Mouse (Mus musculus): Measurements from ENCODE around the gene Enpp6. TPM values are rescaled to one million over a fixed set of nuclear protein-coding genes. Genes with fewer than 3 reads are reported as not detected.
A peak's percentile ranks its signal among the peaks of the same experiment; 100 is the strongest.

Gene Enpp6
- polyA plus RNA-seq, 1 experiment from 2014 or later = not detected

DNA sequence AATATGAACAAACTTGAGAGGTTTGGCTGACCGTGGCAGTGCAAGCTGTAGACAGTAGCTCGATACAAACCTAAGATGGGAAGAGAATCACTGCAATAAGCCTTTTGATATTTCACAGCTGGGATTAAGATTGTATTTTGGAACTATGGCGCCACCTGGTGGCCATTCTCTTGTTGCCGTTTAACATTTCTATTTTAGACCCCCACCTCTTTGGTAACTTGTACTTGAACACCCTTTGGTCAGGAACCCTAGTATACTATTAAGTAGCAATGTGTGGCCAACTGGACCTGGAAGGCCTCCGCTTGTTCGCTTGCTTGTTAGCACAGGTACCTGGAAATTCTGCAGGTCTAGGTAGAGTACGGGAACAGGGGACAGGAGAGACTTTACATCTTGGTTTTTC, 33.2 kb upstream of the Enpp6 start:
- Histone ChIP-seq H3K27me3 (ENCODE audit: control insufficient read depth, insufficient read depth, low read length) (no peaks in the 10 kb centered on the region), H3K4me2 (ENCODE audit: low read length) (no peak overlapping the region), H3K4me1 (ENCODE audit: control insufficient read depth, insufficient read depth, low read length) (no peaks in the 10 kb centered on the region), H3K4me3 (replicated peaks; ENCODE audit: low read depth, low read length) (no peak overlapping the region), H3K27ac (replicated peaks; ENCODE audit: low read depth, low read length) (no peak overlapping the region), H3K9ac (replicated peaks; ENCODE audit: low read length) (no peak overlapping the region), H3K9me3 (ENCODE audit: control insufficient read depth, low read length) (no peaks in the 10 kb centered on the region), H3K36me3 (ENCODE audit: control insufficient read depth, insufficient read depth, low read length) (no peaks in the 10 kb centered on the region)
- ATAC-seq (ENCODE audit: low FRiP score, low TSS enrichment) = no peak
- peak; percentile 93 for DNase-seq
- WGBS = 20% methylated on average over 7 of the region's 7 CpGs

DNA sequence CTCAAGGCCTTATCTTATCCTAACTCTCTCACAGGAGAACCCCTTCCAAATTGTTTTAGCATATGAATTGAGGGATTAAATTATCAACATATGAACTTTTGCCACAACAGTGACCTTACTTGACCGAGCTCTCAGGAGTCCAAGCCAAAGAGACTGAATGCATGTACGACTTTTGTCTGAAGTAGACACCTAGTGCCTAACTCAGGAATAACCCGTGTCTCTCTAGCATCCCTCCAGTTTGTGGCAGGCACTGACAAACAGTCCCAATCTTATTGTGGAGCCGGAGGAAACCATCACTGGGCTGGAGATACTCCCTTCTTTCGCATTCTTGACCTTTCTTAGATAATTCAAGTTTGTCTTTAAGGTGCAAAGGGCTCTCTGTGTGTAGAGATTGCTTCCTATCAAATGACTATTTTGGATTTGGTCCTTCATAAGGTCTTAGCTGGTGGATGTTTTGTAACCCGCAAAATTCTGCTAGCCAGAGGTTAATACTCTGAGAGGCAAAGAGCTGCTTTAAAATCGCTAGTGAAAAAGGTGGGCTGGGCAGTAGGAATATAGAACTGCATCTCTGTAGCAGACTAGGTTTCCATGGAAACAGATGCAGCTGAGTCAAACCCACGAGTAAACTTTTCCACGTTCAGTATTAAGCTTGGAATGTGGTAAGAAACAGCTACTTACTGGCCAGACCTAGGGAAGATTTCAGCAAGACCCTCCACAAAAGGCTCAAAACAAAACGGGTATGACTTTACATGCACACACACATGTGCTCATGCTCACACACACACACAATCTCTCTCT, 23.9 kb upstream of the Enpp6 start:
- 44% methylated on average over 10 of the region's 10 CpGs for WGBS
- no peak overlapping the region for H3K9ac ChIP-seq (replicated peaks; ENCODE audit: low read length)
- no peak overlapping the region for H3K27ac ChIP-seq (replicated peaks; ENCODE audit: low read depth, low read length)
- H3K4me1 ChIP-seq (ENCODE audit: control insufficient read depth, insufficient read depth, low read length) = no peaks in the 10 kb centered on the region; the same call in 1 of the 2 replicates
- DNase-seq (peak; percentile 55), ATAC-seq (ENCODE audit: low FRiP score, low TSS enrichment) (no peak)
- no peak overlapping the region for H3K4me3 ChIP-seq (replicated peaks; ENCODE audit: low read depth, low read length)
- no peaks in the 10 kb centered on the region for H3K9me3 ChIP-seq (ENCODE audit: control insufficient read depth, low read length)
- H3K4me2 ChIP-seq (ENCODE audit: low read length) = no peak overlapping the region
- H3K36me3 ChIP-seq (ENCODE audit: control insufficient read depth, insufficient read depth, low read length) = no peaks in the 10 kb centered on the region
- H3K27me3 ChIP-seq (ENCODE audit: control insufficient read depth, insufficient read depth, low read length) = no peaks in the 10 kb centered on the region

DNA sequence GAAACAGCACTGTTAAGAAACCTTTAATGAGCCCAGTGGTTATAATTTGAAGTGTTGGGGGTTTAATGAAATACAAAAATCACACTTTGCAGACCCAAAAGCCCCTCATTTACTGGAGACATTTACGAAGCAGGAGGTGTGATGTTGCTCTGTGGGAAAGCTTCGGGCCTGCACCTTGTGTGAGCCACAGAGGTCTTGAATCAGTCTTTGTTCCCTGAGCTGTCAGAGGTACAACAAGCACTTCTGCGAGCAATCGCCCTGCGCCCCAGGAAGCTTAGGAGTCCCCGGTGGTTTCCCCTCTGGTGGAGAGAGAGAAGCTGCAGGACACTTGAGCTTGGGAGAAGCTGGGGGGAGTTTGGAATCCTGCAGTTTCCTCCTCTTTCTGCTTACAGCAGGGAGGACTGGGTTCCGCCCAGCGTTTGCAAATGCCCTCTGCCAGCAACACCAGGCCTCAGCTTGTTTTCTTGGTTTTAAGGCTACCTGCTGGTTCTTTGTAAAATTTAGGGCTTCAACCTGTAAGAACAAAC, 23.0 kb upstream of the Enpp6 start:
- H3K4me2 ChIP-seq (ENCODE audit: low read length) = no peak overlapping the region
- H3K36me3 ChIP-seq (ENCODE audit: control insufficient read depth, insufficient read depth, low read length) = no peaks in the 10 kb centered on the region
- no peak overlapping the region for H3K27ac ChIP-seq (replicated peaks; ENCODE audit: low read depth, low read length)
- no peak overlapping the region for H3K4me3 ChIP-seq (replicated peaks; ENCODE audit: low read depth, low read length)
- no peaks in the 10 kb centered on the region for H3K27me3 ChIP-seq (ENCODE audit: control insufficient read depth, insufficient read depth, low read length)
- no peaks in the 10 kb centered on the region; the same call in 1 of the 2 replicates for H3K4me1 ChIP-seq (ENCODE audit: control insufficient read depth, insufficient read depth, low read length)
- H3K9me3 ChIP-seq (ENCODE audit: control insufficient read depth, low read length) = no peaks in the 10 kb centered on the region
- no peak overlapping the region for H3K9ac ChIP-seq (replicated peaks; ENCODE audit: low read length)
- 34% methylated on average over 8 of the region's 8 CpGs for WGBS
- ATAC-seq (ENCODE audit: low FRiP score, low TSS enrichment) (no peak), DNase-seq (no peak)

DNA sequence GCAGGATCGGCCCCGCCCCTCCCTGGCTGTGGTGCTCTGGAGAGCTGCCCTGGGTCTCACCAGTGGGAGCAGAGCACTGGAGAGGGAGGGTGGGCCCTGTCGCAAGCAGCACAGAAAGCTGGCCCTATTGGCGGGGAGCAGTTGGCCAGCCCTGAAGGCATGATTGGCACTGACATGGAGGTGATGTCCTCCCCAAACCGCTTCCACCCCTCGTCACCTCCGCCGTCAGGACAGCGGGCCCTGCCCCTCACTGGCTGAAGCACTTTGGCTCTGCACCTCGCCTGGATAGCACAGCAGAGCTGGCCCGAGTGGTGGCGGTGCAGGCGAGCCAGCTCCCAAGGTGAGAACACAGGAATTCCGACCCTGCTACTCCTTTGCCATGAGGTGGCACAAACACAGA, 20.9 kb upstream of the Enpp6 start:
- H3K4me3 ChIP-seq (replicated peaks; ENCODE audit: low read depth, low read length) = no peak overlapping the region
- H3K27me3 ChIP-seq (ENCODE audit: control insufficient read depth, insufficient read depth, low read length) = no peaks in the 10 kb centered on the region
- no peak overlapping the region for H3K4me2 ChIP-seq (ENCODE audit: low read length)
- H3K4me1 ChIP-seq (ENCODE audit: control insufficient read depth, insufficient read depth, low read length) = no peaks in the 10 kb centered on the region; the same call in 1 of the 2 replicates
- no peak overlapping the region for H3K9ac ChIP-seq (replicated peaks; ENCODE audit: low read length)
- DNase-seq (no peak), ATAC-seq (ENCODE audit: low FRiP score, low TSS enrichment) (no peak; the same call in 1 of the 2 replicates)
- H3K36me3 ChIP-seq (ENCODE audit: control insufficient read depth, insufficient read depth, low read length) = no peaks in the 10 kb centered on the region
- WGBS = 62% methylated on average over 14 of the region's 14 CpGs
- no peak overlapping the region for H3K27ac ChIP-seq (replicated peaks; ENCODE audit: low read depth, low read length)
- H3K9me3 ChIP-seq (ENCODE audit: control insufficient read depth, low read length) = no peaks in the 10 kb centered on the region

DNA sequence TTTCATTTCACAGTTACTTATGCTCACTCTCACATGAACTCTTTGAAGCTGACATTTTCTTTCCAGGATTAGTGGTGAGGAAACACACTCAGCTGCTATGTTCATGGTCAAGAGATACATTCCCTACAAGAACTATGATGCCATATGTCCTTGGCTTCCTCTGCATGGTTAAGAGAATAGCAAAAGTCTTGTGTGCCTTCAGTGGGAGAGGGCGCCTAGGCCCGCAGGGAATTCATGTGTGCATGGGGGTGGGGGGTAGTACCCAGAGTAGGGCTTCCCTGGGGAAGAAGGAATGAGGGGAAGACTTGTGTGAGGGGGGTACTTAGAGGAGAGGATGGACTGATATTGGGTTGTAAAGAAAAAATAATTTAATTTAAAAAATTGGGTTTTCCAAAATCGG, 18.0 kb upstream of the Enpp6 start:
- WGBS = 93% methylated on average over 3 of the region's 3 CpGs

GRCm38 (mm10) chr8:46969386-46969785, 17.3 kb upstream of the Enpp6 start:
- Histone ChIP-seq H3K4me2 (ENCODE audit: low read length) (no peak overlapping the region), H3K27me3 (ENCODE audit: control insufficient read depth, insufficient read depth, low read length) (no peaks in the 10 kb centered on the region), H3K36me3 (ENCODE audit: control insufficient read depth, insufficient read depth, low read length) (no peaks in the 10 kb centered on the region), H3K27ac (replicated peaks; ENCODE audit: low read depth, low read length) (no peak overlapping the region), H3K9me3 (ENCODE audit: control insufficient read depth, low read length) (no peaks in the 10 kb centered on the region; the same call in 1 of the 2 replicates), H3K9ac (replicated peaks; ENCODE audit: low read length) (no peak overlapping the region), H3K4me3 (replicated peaks; ENCODE audit: low read depth, low read length) (no peak overlapping the region), H3K4me1 (ENCODE audit: control insufficient read depth, insufficient read depth, low read length) (no peaks in the 10 kb centered on the region; the same call in 1 of the 2 replicates)
- WGBS = 72% methylated on average over 2 of the region's 2 CpGs
- DNase-seq (peak; percentile 23), ATAC-seq (ENCODE audit: low FRiP score, low TSS enrichment) (no peak)

More for the DNA sequence above, 18.0 kb upstream of the Enpp6 start:
- Histone ChIP-seq H3K4me1 (ENCODE audit: control insufficient read depth, insufficient read depth, low read length) (no peaks in the 10 kb centered on the region; the same call in 1 of the 2 replicates), H3K4me2 (ENCODE audit: low read length) (no peak overlapping the region), H3K9me3 (ENCODE audit: control insufficient read depth, low read length) (no peaks in the 10 kb centered on the region; the same call in 1 of the 2 replicates), H3K27me3 (ENCODE audit: control insufficient read depth, insufficient read depth, low read length) (no peaks in the 10 kb centered on the region), H3K4me3 (replicated peaks; ENCODE audit: low read depth, low read length) (no peak overlapping the region), H3K36me3 (ENCODE audit: control insufficient read depth, insufficient read depth, low read length) (no peaks in the 10 kb centered on the region), H3K9ac (replicated peaks; ENCODE audit: low read length) (no peak overlapping the region), H3K27ac (replicated peaks; ENCODE audit: low read depth, low read length) (no peak overlapping the region)
- DNase-seq (no peak), ATAC-seq (ENCODE audit: low FRiP score, low TSS enrichment) (no peak)

- no peaks in the 10 kb centered on the region for H3K27me3 ChIP-seq (ENCODE audit: control insufficient read depth, insufficient read depth, low read length)
- H3K4me1 ChIP-seq (ENCODE audit: control insufficient read depth, insufficient read depth, low read length) = no peaks in the 10 kb centered on the region
- no peak overlapping the region for H3K4me3 ChIP-seq (replicated peaks; ENCODE audit: low read depth, low read length)
- ATAC-seq (ENCODE audit: low FRiP score, low TSS enrichment) (no peak), DNase-seq (no peak)
- H3K9ac ChIP-seq (replicated peaks; ENCODE audit: low read length) = no peak overlapping the region
- H3K9me3 ChIP-seq (ENCODE audit: control insufficient read depth, low read length) = no peaks in the 10 kb centered on the region; the same call in 1 of the 2 replicates
- WGBS = 92% methylated on average over 4 of the region's 4 CpGs
- H3K36me3 ChIP-seq (ENCODE audit: control insufficient read depth, insufficient read depth, low read length) = no peaks in the 10 kb centered on the region
- H3K4me2 ChIP-seq (ENCODE audit: low read length) = no peak overlapping the region
- no peak overlapping the region for H3K27ac ChIP-seq (replicated peaks; ENCODE audit: low read depth, low read length)
Measured at GRCm38 (mm10) chr8:46977376-46977775, 9.3 kb upstream of the Enpp6 start.

DNA sequence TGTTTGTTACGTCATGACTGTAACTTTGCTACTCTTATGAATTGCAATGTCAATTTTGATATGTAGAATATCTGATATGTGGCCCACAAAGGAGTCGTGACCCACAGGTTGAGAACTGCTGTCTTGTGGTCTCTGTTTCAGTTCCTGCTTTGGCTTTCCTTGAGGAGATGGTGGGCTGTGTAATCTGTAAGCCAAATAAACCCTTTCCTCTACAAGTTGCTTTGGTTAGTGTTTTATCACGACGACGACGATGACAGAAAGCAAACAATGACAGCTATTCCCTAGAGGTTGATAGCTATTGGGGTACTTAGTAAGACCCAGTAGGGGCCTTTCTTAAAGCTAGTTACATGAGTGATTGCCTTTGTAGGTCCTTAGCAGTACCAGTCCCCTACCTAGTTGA, 4.5 kb upstream of the Enpp6 start:
- DNase-seq (no peak), ATAC-seq (ENCODE audit: low FRiP score, low TSS enrichment) (no peak)
- H3K4me3 ChIP-seq (replicated peaks; ENCODE audit: low read depth, low read length) = no peak overlapping the region
- H3K4me2 ChIP-seq (ENCODE audit: low read length) = no peak overlapping the region
- H3K9me3 ChIP-seq (ENCODE audit: control insufficient read depth, low read length) = no peaks in the 10 kb centered on the region
- H3K9ac ChIP-seq (replicated peaks; ENCODE audit: low read length) = no peak overlapping the region
- H3K4me1 ChIP-seq (ENCODE audit: control insufficient read depth, insufficient read depth, low read length) = no peaks in the 10 kb centered on the region
- H3K27ac ChIP-seq (replicated peaks; ENCODE audit: low read depth, low read length) = no peak overlapping the region
- no peaks in the 10 kb centered on the region for H3K27me3 ChIP-seq (ENCODE audit: control insufficient read depth, insufficient read depth, low read length)
- WGBS = 90% methylated on average over 6 of the region's 6 CpGs
- no peaks in the 10 kb centered on the region for H3K36me3 ChIP-seq (ENCODE audit: control insufficient read depth, insufficient read depth, low read length)

DNA sequence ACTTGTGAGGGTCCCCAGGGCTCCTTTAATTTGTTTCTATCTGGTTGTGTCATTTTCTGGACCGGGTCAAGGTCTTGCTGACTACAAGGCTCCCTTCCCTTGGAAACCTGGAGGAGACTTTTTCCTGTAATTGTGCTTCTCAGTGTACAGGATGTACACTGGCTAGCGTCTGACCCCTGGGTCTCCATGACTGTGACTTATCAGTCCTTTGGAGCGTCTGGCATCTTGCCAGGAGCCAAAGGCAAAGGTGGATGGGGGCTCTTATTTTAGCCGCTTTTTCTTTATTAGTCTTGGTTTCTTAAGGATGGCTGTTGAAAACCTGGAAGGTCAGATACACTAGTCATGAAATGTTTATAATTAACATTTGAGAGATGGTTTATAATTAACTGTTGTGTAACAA, 3.9 kb upstream of the Enpp6 start:
- H3K9ac ChIP-seq (replicated peaks; ENCODE audit: low read length) = no peak overlapping the region
- ATAC-seq (ENCODE audit: low FRiP score, low TSS enrichment) (no peak), DNase-seq (no peak)
- no peak overlapping the region for H3K4me3 ChIP-seq (replicated peaks; ENCODE audit: low read depth, low read length)
- H3K27ac ChIP-seq (replicated peaks; ENCODE audit: low read depth, low read length) = no peak overlapping the region
- no peaks in the 10 kb centered on the region for H3K4me1 ChIP-seq (ENCODE audit: control insufficient read depth, insufficient read depth, low read length)
- H3K4me2 ChIP-seq (ENCODE audit: low read length) = no peak overlapping the region
- 92% methylated on average over 4 of the region's 4 CpGs for WGBS
- no peaks in the 10 kb centered on the region for H3K36me3 ChIP-seq (ENCODE audit: control insufficient read depth, insufficient read depth, low read length)
- no peaks in the 10 kb centered on the region for H3K9me3 ChIP-seq (ENCODE audit: control insufficient read depth, low read length)
- no peaks in the 10 kb centered on the region for H3K27me3 ChIP-seq (ENCODE audit: control insufficient read depth, insufficient read depth, low read length)

All from midbrain, embryonic 14.5 days (tissue).